Mouse (Mus musculus) olfactory bulb, adult 2 months (tissue): ENCODE results near the gene Scaf11. TPM values are rescaled to one million over a fixed set of nuclear protein-coding genes. Genes with fewer than 3 reads are reported as not detected.
"Not testable (repeated sequence)": the region's sequence is repeated elsewhere in the genome, so short reads cannot be mapped to it uniquely, and the experiment has no call there.

ENCODE experiments used
- H3K27ac ChIP-seq: fragments of 200-500 bp; 2 replicates; pipeline ENCODE4 v1.5.1; 2012; ENCODE audit warnings: low read depth, low read length; ENCODE audit not compliant: insufficient read depth
- H3K4me1 ChIP-seq: fragments of 200-500 bp; 2 replicates; pipeline ENCODE4 v1.6.1; 2012; ENCODE audit warnings: low read length; ENCODE audit not compliant: control insufficient read depth, insufficient read depth
- H3K4me3 ChIP-seq: fragments of 200-500 bp; 2 replicates; pipeline ENCODE4 v1.5.1; 2012; ENCODE audit warnings: mild to moderate bottlenecking, low read depth, low read length, moderate library complexity; ENCODE audit not compliant: insufficient read depth
- CTCF ChIP-seq: fragments of 200-500 bp; IDR thresholded peaks from 2 replicates; pipeline ENCODE4 v1.5.1; 2012; ENCODE audit warnings: low read depth, mild to moderate bottlenecking, low read length, moderate library complexity; ENCODE audit not compliant: insufficient read depth
- POLR2A ChIP-seq: fragments of 200-500 bp; IDR thresholded peaks from 2 replicates; pipeline ENCODE4 v1.6.1; 2012; ENCODE audit warnings: mild to moderate bottlenecking, low read depth, low read length, moderate library complexity; ENCODE audit not compliant: insufficient read depth
- WGBS: fragments of 180-500 bp; shearing (Covaris S2); methylation state at CpG from one replicate; pipeline ENCODE4 v1.1.7; 2018; 5-methylcytosine and 5-hydroxymethylcytosine counted together
- polyA plus RNA-seq: library from polyadenylated mRNA; stranded (reverse); fragments of >200 nt; gene quantifications from 2 replicates; pipeline ENCODE4 v1.2.4, GENCODE M21; 2012; ENCODE audit warnings: low replicate concordance; ENCODE audit not compliant: missing spikeins, insufficient read depth, insufficient read length

The Scaf11 gene
- polyA plus RNA-seq, 1 experiment, result not detected

GRCm38 (mm10) chr15:96459741-96460450 lies 747 bp downstream of the Scaf11 start:
- H3K27ac ChIP-seq, result no peak overlapping the region
- under 1% methylated on average over 71 of the region's 71 CpGs for WGBS
- H3K4me3 ChIP-seq, result peak overlapping the region; percentile 66
- peaks cover 2% of the 10 kb centered on the region; the same call in 1 of the 2 replicates for H3K4me1 ChIP-seq
- TF ChIP-seq POLR2A, result no peak
- TF ChIP-seq CTCF, result no peak

- WGBS, result 97% methylated on average over 3 of the region's 3 CpGs
- H3K27ac ChIP-seq, result no peak overlapping the region
- H3K4me3 ChIP-seq, result no peak overlapping the region
- no peak for TF ChIP-seq POLR2A
- no peak for TF ChIP-seq CTCF
- peaks cover 2% of the 10 kb centered on the region; the same call in 1 of the 2 replicates for H3K4me1 ChIP-seq
These were observed 2.4 kb downstream of the Scaf11 start for GRCm38 (mm10) chr15:96458273-96458672.

- 75% methylated on average over 3 of the region's 3 CpGs for WGBS
- TF ChIP-seq POLR2A (no peak), CTCF (no peak)
- Histone ChIP-seq H3K4me3 (no peak overlapping the region), H3K4me1 (peaks cover 2% of the 10 kb centered on the region; the same call in 1 of the 2 replicates), H3K27ac (no peak overlapping the region)
These were observed 3.3 kb downstream of the Scaf11 start for GRCm38 (mm10) chr15:96457338-96457664.

GRCm38 (mm10) chr15:96456651-96457337 lies 3.8 kb downstream of the Scaf11 start:
- peaks cover 2% of the 10 kb centered on the region; the same call in 1 of the 2 replicates for H3K4me1 ChIP-seq
- WGBS, result 72% methylated on average over 5 of the region's 5 CpGs
- TF ChIP-seq POLR2A, result no peak
- TF ChIP-seq CTCF, result no peak
- H3K4me3 ChIP-seq, result no peak overlapping the region
- no peak overlapping the region for H3K27ac ChIP-seq

DNA sequence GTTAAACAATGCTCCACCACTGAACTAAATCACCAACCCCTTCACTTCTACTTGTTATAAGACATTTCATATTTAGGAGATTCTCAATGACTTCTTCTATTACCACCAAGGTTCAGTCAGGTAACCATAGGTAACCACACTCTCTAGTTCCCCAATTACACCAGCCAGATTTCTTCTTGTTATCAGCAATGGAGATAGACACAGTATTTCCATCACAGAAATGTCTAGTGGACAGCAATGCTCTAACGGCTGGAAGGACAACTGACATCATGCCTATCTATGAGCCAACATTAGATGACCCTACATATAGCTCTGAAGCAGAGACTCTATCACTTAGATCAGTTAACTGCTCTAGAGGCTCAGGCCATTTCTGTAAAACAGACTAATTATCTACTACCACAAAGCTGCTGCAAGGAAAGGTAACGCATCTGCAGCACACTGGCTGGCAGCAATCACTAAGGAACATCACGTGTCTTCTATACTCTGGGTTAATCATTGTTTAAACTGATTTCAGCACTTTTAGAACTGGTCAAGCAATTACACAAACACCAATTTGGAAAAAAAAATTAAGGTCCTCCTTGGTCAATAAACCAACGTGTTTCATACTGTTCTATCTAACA lies 4.9 kb downstream of the Scaf11 start:
- WGBS, result 75% methylated on average over 4 of the region's 4 CpGs
- TF ChIP-seq CTCF, result no peak
- no peak for TF ChIP-seq POLR2A
- H3K4me1 ChIP-seq, result 0 out of 2 replicates have a peak, but pooled peaks cover 2% of the 10 kb centered on the region
- H3K27ac ChIP-seq, result no peak overlapping the region
- no peak overlapping the region for H3K4me3 ChIP-seq

DNA sequence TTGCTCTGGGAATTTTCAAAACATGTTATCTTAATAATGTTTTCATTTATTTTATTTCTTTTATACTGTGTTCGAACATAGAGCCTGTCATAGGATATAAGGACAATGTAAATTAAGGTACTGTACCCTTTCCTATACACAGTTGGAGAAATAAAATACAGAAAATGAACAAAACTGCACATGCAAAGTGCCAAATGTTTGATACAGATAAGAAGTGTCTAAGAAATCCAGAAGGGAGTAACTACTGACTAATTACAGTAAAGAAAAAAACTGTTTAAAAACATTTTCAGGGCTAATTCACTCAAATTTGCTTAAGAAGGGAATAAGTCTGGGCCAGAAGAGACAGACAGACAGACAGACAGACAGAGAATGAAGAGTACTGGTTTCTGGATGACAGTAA lies 7.3 kb downstream of the Scaf11 start:
- WGBS, result 84% methylated on average over 1 of the region's 1 CpGs

GRCm38 (mm10) chr15:96448656-96449299 lies 11.9 kb downstream of the Scaf11 start:
- Histone ChIP-seq H3K27ac (no peak overlapping the region), H3K4me1 (no peaks in the 10 kb centered on the region), H3K4me3 (no peak overlapping the region)
- WGBS, result 91% methylated on average over 7 of the region's 7 CpGs
- no peak for TF ChIP-seq CTCF
- TF ChIP-seq POLR2A, result no peak

More for the DNA sequence above, 7.3 kb downstream of the Scaf11 start:
- Histone ChIP-seq H3K4me1 (no peaks in the 10 kb centered on the region), H3K4me3 (no peak overlapping the region), H3K27ac (no peak overlapping the region)
- no peak for TF ChIP-seq CTCF
- TF ChIP-seq POLR2A, result no peak

DNA sequence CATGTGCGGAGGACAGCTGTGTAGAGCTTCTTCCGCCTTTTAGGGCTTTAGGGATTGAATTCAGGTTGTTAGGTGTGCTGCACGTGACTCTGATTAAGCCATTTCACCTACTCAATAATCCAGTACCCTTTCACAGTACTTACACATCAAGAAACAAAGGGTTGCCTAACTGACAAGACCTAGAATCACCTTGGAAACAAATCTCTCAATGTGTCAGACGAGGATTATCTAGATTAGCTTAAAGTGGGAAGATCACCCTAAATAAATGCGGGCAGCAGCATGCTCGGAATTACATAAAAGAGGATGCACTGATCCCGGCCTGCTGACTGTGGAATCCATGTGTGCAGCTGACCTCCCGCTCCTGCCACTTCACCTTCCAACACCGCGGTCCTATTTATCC lies 13.9 kb downstream of the Scaf11 start:
- TF ChIP-seq CTCF (no peak), POLR2A (no peak)
- WGBS, result 84% methylated on average over 10 of the region's 10 CpGs

GRCm38 (mm10) chr15:96441480-96441879 lies 19.2 kb downstream of the Scaf11 start:
- not testable (repeated sequence) for H3K4me3 ChIP-seq, H3K4me1 ChIP-seq, H3K27ac ChIP-seq
- 83% methylated on average over 6 of the region's 6 CpGs for WGBS

More for the DNA sequence above, 13.9 kb downstream of the Scaf11 start:
- H3K4me1 ChIP-seq, result no peaks in the 10 kb centered on the region
- no peak overlapping the region for H3K4me3 ChIP-seq
- no peak overlapping the region for H3K27ac ChIP-seq
